Mouse (Mus musculus) liver, embryonic 14.5 days (tissue): ENCODE measurements at regions not wholly inside any gene's neighbourhood (a gene's known extent, or its start where the extent isn't known, plus 50 kb on each side); places are given as distances from the start of the nearest gene placed in this dataset.

ENCODE experiments used
- CTCF ChIP-seq: IDR thresholded peaks from 2 replicates; pipeline ENCODE4 v1.5.1; 2016; ENCODE audit warnings: antibody characterized with exemption, low read depth, control low read depth
- EP300 ChIP-seq: IDR thresholded peaks from 2 replicates; pipeline ENCODE4 v1.6.1; 2016; ENCODE audit warnings: antibody characterized with exemption, low read depth

DNA sequence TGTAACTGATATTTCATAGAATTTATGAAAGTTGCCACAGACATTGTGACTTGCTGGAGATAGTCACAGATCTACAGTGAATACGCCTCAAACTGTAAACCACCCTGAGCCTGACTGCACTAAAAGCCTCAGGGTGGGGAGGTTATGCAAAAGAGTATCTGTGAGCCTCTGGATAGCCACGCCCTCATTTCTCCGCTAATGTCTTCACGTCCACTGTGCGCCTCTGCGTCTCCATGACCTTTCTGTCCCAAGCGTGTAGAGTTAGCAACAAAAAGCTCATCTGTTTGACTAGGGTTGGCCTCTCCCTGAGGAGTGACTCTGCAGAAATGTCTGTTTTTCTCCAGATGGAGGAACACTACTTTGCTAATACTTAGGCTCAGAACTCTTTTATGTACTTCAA lies 170.8 kb upstream of the Gm49356 start:
- TF ChIP-seq CTCF = no peak
- TF ChIP-seq EP300 = no peak
